Mouse (Mus musculus): ENCODE results near the gene Agbl4. TPM values are rescaled to one million over a fixed set of nuclear protein-coding genes. Genes with fewer than 3 reads are reported as not detected.

The Agbl4 gene
- total and polyA plus RNA-seq, 3 experiments: not detected

- Histone ChIP-seq H3K27me3 (ENCODE audit: control insufficient read depth in 1 of 2, insufficient read depth in 2 of 2, low read length in 2 of 2) (no peaks in the 10 kb centered on the region), H3K4me1 (ENCODE audit: control insufficient read depth in 1 of 2, insufficient read depth in 2 of 2, low read length in 2 of 2) (no peaks in the 10 kb centered on the region), H3K4me3 (ENCODE audit: control insufficient read depth in 1 of 2, insufficient read depth in 1 of 2, low read depth in 2 of 2, low read length in 2 of 2) (no peak within 1 kb of the TSS), H3K27ac (ENCODE audit: control insufficient read depth, low read depth, low read length) (no peak within 1 kb of the TSS), H3K9ac (ENCODE audit: control insufficient read depth, low read depth, low read length, poor library complexity, severe bottlenecking) (no peak within 1 kb of the TSS), H3K9me3 (replicated peaks; ENCODE audit: insufficient read depth, low read length) (no peaks in the 10 kb centered on the region), H3K36me3 (ENCODE audit: control insufficient read depth in 1 of 2, insufficient read depth in 2 of 2, low read length in 2 of 2) (no peaks in the 10 kb centered on the region), H3K79me2 (ENCODE audit: control insufficient read depth, insufficient read depth, low read length, poor library complexity) (no peaks in the 10 kb centered on the region)
- TF ChIP-seq SMC3 (IDR thresholded peaks at IDR 0.05; ENCODE audit: low read depth, low read length): no peak
- no peak for DNase-seq (ENCODE audit: low read depth, low spot score)
Observed at GRCm38 (mm10) chr4:110351178-110352000, 46.1 kb upstream of the Agbl4 start, which contains the start of gene Elavl4. Elavl4 (minus strand) TSS chr4:110351909.

- Histone ChIP-seq H3K9ac (ENCODE audit: control insufficient read depth, low read depth, low read length, poor library complexity, severe bottlenecking) (no peak overlapping the region), H3K79me2 (ENCODE audit: control insufficient read depth, insufficient read depth, low read length, poor library complexity) (no peaks in the 10 kb centered on the region), H3K27me3 (ENCODE audit: control insufficient read depth in 1 of 2, insufficient read depth in 2 of 2, low read length in 2 of 2) (no peaks in the 10 kb centered on the region), H3K4me1 (ENCODE audit: control insufficient read depth in 1 of 2, insufficient read depth in 2 of 2, low read length in 2 of 2) (no peaks in the 10 kb centered on the region), H3K27ac (ENCODE audit: control insufficient read depth, low read depth, low read length) (no peak overlapping the region), H3K36me3 (ENCODE audit: control insufficient read depth in 1 of 2, insufficient read depth in 2 of 2, low read length in 2 of 2) (no peaks in the 10 kb centered on the region), H3K4me3 (ENCODE audit: control insufficient read depth in 1 of 2, insufficient read depth in 1 of 2, low read depth in 2 of 2, low read length in 2 of 2) (no peak overlapping the region), H3K9me3 (replicated peaks; ENCODE audit: insufficient read depth, low read length) (no peaks in the 10 kb centered on the region)
- TF ChIP-seq MAFK (IDR thresholded peaks at IDR 0.05; ENCODE audit: borderline replicate concordance, low read depth, low read length): no peak
- TF ChIP-seq HCFC1 (IDR thresholded peaks at IDR 0.05; ENCODE audit: low read depth, low read length): no peak
- no peak for TF ChIP-seq MAZ (IDR thresholded peaks at IDR 0.05; ENCODE audit: low read depth, low read length)
- no peak for TF ChIP-seq GATA1 (IDR thresholded peaks at IDR 0.05; ENCODE audit: low read depth, low read length)
- no peak for TF ChIP-seq EP300 (IDR thresholded peaks at IDR 0.05; ENCODE audit: low read depth in 1 of 2, low read length in 2 of 2)
- TF ChIP-seq CTCF (IDR thresholded peaks at IDR 0.05 in 2 of 3, conservative IDR thresholded peaks at IDR 0.05 in 1 of 3; ENCODE audit: control insufficient read depth in 1 of 3, insufficient read depth in 1 of 3, low read depth in 2 of 3, low read length in 3 of 3, poor library complexity in 1 of 3, severe bottlenecking in 1 of 3): no peak
- TF ChIP-seq POLR2AphosphoS5 (IDR thresholded peaks at IDR 0.05; ENCODE audit: borderline replicate concordance, low read depth, low read length): no peak
- no peak for TF ChIP-seq TCF12 (IDR thresholded peaks at IDR 0.05; ENCODE audit: low read depth, low read length)
- no peak for TF ChIP-seq MYB (IDR thresholded peaks at IDR 0.05; ENCODE audit: low read depth, low read length)
- TF ChIP-seq ZMIZ1 (IDR thresholded peaks at IDR 0.05; ENCODE audit: low read depth, low read length): no peak
- TF ChIP-seq ETS1 (IDR thresholded peaks at IDR 0.05; ENCODE audit: low read depth, low read length): no peak
- TF ChIP-seq MAX (IDR thresholded peaks at IDR 0.05; ENCODE audit: low read length): no peak
- TF ChIP-seq CHD1 (IDR thresholded peaks at IDR 0.05; ENCODE audit: low read depth, low read length): no peak
- no peak for TF ChIP-seq ELF1 (IDR thresholded peaks at IDR 0.05; ENCODE audit: low read depth, low read length)
- no peak for TF ChIP-seq GABPA (IDR thresholded peaks at IDR 0.05; ENCODE audit: low read depth, low read length)
- DNase-seq (ENCODE audit: low read depth, low spot score): no peak
Observed at GRCm38 (mm10) chr4:110352001-110352369, 45.5 kb upstream of the Agbl4 start.
